Mouse (Mus musculus) E14TG2a.4 (cell line): ENCODE measurements around the gene Gm3629.
"Not testable (repeated sequence)": the region's sequence is repeated elsewhere in the genome, so short reads cannot be mapped to it uniquely, and the experiment has no call there.

ENCODE experiments used
- H3K27me3 ChIP-seq: 2 replicates; pipeline ENCODE4 v1.6.1; 2014; ENCODE audit warnings: low read length, control low read depth; ENCODE audit not compliant: insufficient read depth
- H3K36me3 ChIP-seq: 2 replicates; pipeline ENCODE4 v1.6.1; 2014; ENCODE audit warnings: low read length, control low read depth; ENCODE audit not compliant: insufficient read depth
- H3K4me1 ChIP-seq: replicated peaks from 2 replicates; pipeline ENCODE4 v1.6.1; 2014; ENCODE audit warnings: low read depth, low read length, control low read depth
- H3K4me3 ChIP-seq: replicated peaks from 2 replicates; pipeline ENCODE4 v1.5.1; 2014; ENCODE audit warnings: mild to moderate bottlenecking, low read length
- H3K9me3 ChIP-seq: 2 replicates; pipeline ENCODE4 v1.6.1; 2014; ENCODE audit warnings: low read length, control low read depth

Gm3629 gene

DNA sequence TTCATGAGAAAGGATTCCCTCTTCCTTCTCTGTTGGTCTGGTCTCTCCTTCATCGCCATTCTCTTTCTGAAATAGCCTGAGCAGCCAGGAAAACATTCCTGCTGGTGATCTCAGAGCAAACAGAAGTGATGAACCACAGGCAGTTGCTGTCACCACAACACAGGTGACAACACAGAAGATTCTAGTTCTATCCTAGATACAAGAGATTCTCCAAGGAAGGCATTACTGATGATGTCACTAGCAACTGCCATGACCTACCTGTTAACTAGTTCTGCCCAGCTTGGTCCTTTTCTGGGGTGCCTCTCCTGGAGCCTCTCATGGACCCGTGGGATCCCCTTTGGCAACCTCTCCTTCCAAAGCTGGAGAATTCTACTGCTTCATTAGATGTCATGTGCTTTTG lies at the start of gene Gm3629:
Gm3629 (minus strand) TSS at position 101 of the 400 bp plus-strand sequence.
- not testable (repeated sequence) for H3K4me1 ChIP-seq, H3K4me3 ChIP-seq, H3K27me3 ChIP-seq, H3K36me3 ChIP-seq, H3K9me3 ChIP-seq

DNA sequence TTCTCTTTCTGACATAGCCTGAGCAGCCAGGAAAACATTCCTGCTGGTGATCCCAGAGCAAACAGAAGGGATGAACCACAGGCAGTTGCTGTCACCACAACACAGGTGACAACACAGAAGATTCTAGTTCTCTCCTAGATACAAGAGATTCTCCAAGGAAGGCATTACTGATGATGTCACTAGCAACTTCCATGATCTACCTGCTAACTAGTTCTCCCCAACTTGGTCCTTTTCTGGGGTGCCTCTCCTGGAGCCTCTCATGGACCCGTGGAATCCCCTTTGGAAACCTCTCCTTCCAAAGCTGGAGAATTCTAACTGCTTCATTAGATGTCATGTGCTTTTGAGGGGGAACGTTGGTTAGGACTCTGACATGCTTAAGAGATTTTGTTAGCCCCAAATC lies 31.9 kb upstream of the Gm3629 start, which contains the start of gene Gm3460:
Gm3460 (minus strand) TSS at position 101 of the 400 bp plus-strand sequence.
- H3K27me3 ChIP-seq, H3K4me1 ChIP-seq, H3K36me3 ChIP-seq: not testable (repeated sequence)

DNA sequence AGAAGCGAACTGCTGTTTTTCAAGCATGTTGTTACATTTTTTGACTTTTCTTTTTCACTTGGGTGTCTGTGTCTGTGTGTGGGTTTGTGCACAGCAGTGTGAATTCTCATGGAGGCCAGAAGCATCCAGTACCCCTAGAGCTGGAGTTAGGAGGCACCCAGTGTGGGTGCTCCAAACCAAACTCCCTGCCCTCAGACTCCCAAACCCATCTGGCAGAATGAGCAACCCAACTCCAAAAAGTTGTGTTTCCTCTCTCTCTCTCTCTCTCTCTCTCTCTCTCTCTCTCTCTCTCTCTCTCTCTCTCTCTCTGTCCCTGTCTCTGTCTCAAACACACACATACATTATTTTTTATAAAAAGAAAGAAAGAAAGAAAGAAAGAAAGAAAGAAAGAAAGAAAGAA lies 16.0 kb upstream of the Gm3629 start:
- not testable (repeated sequence) for H3K4me1 ChIP-seq, H3K9me3 ChIP-seq, H3K36me3 ChIP-seq, H3K4me3 ChIP-seq, H3K27me3 ChIP-seq

More for the DNA sequence above, 31.9 kb upstream of the Gm3629 start, which contains the start of gene Gm3460:
- H3K9me3 ChIP-seq, H3K4me3 ChIP-seq: not testable (repeated sequence)

DNA sequence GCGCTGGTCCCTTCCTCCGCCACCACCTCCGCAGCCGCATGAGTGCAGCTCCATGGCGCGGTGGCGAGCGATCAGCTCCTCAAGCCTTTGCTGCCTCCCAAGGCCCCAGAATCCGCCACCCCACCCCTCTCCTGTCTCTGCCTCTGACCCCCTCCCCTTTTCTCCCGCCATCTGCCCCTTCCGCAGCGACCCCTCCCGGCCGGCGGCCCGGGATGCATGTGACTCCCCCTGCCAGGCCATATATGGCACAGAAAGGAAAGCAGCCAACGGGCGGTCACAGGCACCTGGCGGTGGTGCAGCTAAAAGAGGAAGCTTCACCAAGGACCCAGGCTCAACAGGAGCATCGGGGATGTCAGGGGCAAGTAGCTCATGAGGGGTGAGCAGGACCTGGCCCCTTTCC lies 14.6 kb upstream of the Gm3629 start:
- not testable (repeated sequence) for H3K4me3 ChIP-seq, H3K4me1 ChIP-seq, H3K9me3 ChIP-seq, H3K36me3 ChIP-seq, H3K27me3 ChIP-seq

DNA sequence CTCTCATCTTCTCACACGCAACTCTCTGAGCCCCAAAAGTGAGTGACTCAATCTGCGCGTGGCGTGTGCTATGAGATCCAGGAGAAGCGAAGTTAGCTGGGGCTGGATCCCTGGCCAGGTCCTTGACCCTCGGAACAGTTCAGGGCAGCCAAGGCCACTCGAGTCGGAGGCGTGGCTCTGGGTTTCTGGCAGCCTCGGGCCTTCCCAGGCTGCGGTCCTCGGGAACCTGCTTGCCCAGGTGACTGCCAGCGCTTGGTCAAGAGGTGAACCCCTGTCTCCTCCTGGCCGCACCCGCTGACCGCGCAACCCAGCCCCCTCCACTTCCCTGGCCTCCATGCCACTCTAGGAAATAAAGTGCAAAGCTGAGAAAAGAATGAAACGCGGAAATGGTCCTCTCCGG lies 14.1 kb upstream of the Gm3629 start:
- H3K27me3 ChIP-seq, H3K36me3 ChIP-seq, H3K4me1 ChIP-seq, H3K4me3 ChIP-seq, H3K9me3 ChIP-seq: not testable (repeated sequence)

DNA sequence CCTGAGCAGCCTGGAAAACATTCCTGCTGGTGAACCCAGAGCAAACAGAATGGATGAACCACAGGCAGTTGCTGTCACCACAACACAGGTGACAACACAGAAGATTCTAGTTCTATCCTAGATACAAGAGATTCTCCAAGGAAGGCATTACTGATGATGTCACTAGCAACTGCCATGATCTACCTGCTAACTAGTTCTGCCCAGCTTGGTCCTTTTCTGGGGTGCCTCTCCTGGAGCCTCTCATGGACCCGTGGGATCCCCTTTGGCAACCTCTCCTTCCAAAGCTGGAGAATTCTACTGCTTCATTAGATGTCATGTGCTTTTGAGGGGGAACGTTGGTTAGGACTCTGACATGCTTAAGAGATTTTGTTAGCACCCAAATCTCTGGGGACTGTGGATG lies 53.2 kb downstream of the Gm3629 start, which contains the start of gene Gm8356:
Gm8356 (minus strand) TSS at position 101 of the 400 bp plus-strand sequence.
- H3K36me3 ChIP-seq, H3K4me3 ChIP-seq, H3K27me3 ChIP-seq, H3K9me3 ChIP-seq, H3K4me1 ChIP-seq: not testable (repeated sequence)
